Mouse (Mus musculus) spleen, postnatal 10 days (tissue): ENCODE data around the gene Hmgn2.

ENCODE experiments used
- DNase-seq, 2 experiments: peaks; one replicate each; pipeline ENCODE4 v3.0.0; 2021 to 2022; ENCODE audit warnings: low spot score in 2 of 2

Gene Hmgn2

GRCm38 (mm10) chr4:133925204-133925603, 43.2 kb downstream of the Hmgn2 start:
- DNase-seq: no peak

GRCm38 (mm10) chr4:133923743-133924142, 44.7 kb downstream of the Hmgn2 start:
- no peak for DNase-seq

GRCm38 (mm10) chr4:133918093-133918825, 50.2 kb downstream of the Hmgn2 start:
- peak in 1 of 2 experiments; percentile 29 for DNase-seq
